Mouse (Mus musculus) intestine, embryonic 15.5 days (tissue): ENCODE measurements around the gene Lgals3bp. TPM values are rescaled to one million over a fixed set of nuclear protein-coding genes. Genes with fewer than 3 reads are reported as not detected.

Experiments
- ATAC-seq: fragments of 200-750 bp; cut with Nextera tagmentation; 2 replicates; pipeline ENCODE4 v1.8.0; 2017; ENCODE audit warnings: moderate TSS enrichment, moderate library complexity
- H3K27ac ChIP-seq: fragments of 300-500 bp; sonication (generic); 2 replicates; pipeline ENCODE4 v1.5.1; 2015; ENCODE audit warnings: mild to moderate bottlenecking, inconsistent platforms
- H3K27me3 ChIP-seq: fragments of 300-500 bp; sonication (generic); replicated peaks from 2 replicates; pipeline ENCODE4 v1.6.1; 2015; ENCODE audit warnings: inconsistent platforms
- H3K36me3 ChIP-seq: fragments of 300-500 bp; sonication (generic); 2 replicates; pipeline ENCODE4 v1.6.1; 2015; ENCODE audit warnings: inconsistent platforms
- H3K4me1 ChIP-seq: fragments of 300-500 bp; sonication (generic); replicated peaks from 2 replicates; pipeline ENCODE4 v1.6.1; 2015; ENCODE audit warnings: inconsistent platforms
- H3K4me2 ChIP-seq: fragments of 300-500 bp; sonication (generic); replicated peaks from 2 replicates; pipeline ENCODE4 v1.6.1; 2015; ENCODE audit warnings: mild to moderate bottlenecking, inconsistent platforms
- H3K4me3 ChIP-seq: fragments of 300-500 bp; sonication (generic); replicated peaks from 2 replicates; pipeline ENCODE4 v1.5.1; 2015; ENCODE audit warnings: inconsistent platforms
- H3K9ac ChIP-seq: fragments of 300-500 bp; sonication (generic); 2 replicates; pipeline ENCODE4 v1.6.1; 2015; ENCODE audit warnings: inconsistent platforms
- H3K9me3 ChIP-seq: fragments of 300-500 bp; sonication (generic); 2 replicates; pipeline ENCODE4 v1.6.1; 2016; ENCODE audit warnings: inconsistent platforms
- WGBS: fragments of 180-500 bp; shearing (Covaris S2); methylation state at CpG from one replicate; pipeline ENCODE4 v1.1.7; 2015; 5-methylcytosine and 5-hydroxymethylcytosine counted together
- polyA plus RNA-seq: library from polyadenylated mRNA; unstranded; fragments of >200 nt; fragmentation: Nextera tagmentation; extraction: Ambion mirVana; gene quantifications from 2 replicates; pipeline ENCODE4 v1.2.1, GENCODE M21; 2015

The Lgals3bp gene
- polyA plus RNA-seq, 1 experiment from 2014 or later = 153 TPM

GRCm38 (mm10) chr11:118408051-118408740 is 6.3 kb upstream of the Lgals3bp start:
- H3K4me2 ChIP-seq = 0 out of 2 replicates have a peak overlapping the region, but pooled peaks have one; percentile 6
- H3K9me3 ChIP-seq = no peaks in the 10 kb centered on the region
- peaks cover 25% of the 10 kb centered on the region for H3K36me3 ChIP-seq
- 71% methylated on average over 18 of the region's 18 CpGs for WGBS
- ATAC-seq = no peak
- H3K4me1 ChIP-seq = peaks cover 41% of the 10 kb centered on the region
- peak overlapping the region; percentile 10; the same call in 1 of the 2 replicates for H3K9ac ChIP-seq
- no peak overlapping the region for H3K4me3 ChIP-seq
- no peaks in the 10 kb centered on the region for H3K27me3 ChIP-seq
- peak overlapping the region; percentile 88 for H3K27ac ChIP-seq

- H3K4me2 ChIP-seq = peak overlapping the region; percentile 6; the same call in 1 of the 2 replicates
- peaks cover 37% of the 10 kb centered on the region for H3K4me1 ChIP-seq
- H3K27ac ChIP-seq = peak overlapping the region; percentile 88
- peaks cover 25% of the 10 kb centered on the region for H3K36me3 ChIP-seq
- H3K27me3 ChIP-seq = no peaks in the 10 kb centered on the region
- ATAC-seq = no peak
- 0 out of 2 replicates have a peak overlapping the region, but pooled peaks have one; percentile 10 for H3K9ac ChIP-seq
- H3K4me3 ChIP-seq = no peak overlapping the region
- 73% methylated on average over 23 of the region's 23 CpGs for WGBS
- no peaks in the 10 kb centered on the region for H3K9me3 ChIP-seq
Measured at GRCm38 (mm10) chr11:118407318-118407910, 5.5 kb upstream of the Lgals3bp start.

DNA sequence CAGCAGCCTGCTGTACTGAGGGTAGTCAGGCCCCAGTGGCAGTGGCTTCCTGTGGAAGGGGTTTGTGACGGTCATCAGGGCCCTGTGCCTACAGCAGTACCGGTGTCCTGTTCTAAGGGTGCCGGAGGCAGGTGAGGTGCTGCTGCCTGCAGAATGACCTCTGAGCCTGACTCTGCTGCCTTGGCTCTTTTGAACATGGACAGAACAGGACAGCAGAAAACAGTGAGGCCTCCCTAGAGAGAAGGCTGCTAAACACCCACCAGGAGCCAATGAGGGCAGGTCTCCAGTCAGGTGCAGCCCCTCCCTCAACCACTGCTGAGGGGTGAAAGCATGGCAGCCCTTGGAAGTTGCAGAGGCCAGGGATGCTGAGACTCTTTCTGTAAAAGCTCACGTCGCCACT is 4.6 kb upstream of the Lgals3bp start:
- no peaks in the 10 kb centered on the region for H3K9me3 ChIP-seq
- no peaks in the 10 kb centered on the region for H3K27me3 ChIP-seq
- 89% methylated on average over 5 of the region's 5 CpGs for WGBS
- no peak overlapping the region for H3K4me2 ChIP-seq
- no peak for ATAC-seq
- H3K4me3 ChIP-seq = no peak overlapping the region
- H3K36me3 ChIP-seq = peaks cover 19% of the 10 kb centered on the region
- H3K27ac ChIP-seq = peak overlapping the region; percentile 88; the same call in 1 of the 2 replicates
- H3K9ac ChIP-seq = no peak overlapping the region
- peaks cover 43% of the 10 kb centered on the region for H3K4me1 ChIP-seq

DNA sequence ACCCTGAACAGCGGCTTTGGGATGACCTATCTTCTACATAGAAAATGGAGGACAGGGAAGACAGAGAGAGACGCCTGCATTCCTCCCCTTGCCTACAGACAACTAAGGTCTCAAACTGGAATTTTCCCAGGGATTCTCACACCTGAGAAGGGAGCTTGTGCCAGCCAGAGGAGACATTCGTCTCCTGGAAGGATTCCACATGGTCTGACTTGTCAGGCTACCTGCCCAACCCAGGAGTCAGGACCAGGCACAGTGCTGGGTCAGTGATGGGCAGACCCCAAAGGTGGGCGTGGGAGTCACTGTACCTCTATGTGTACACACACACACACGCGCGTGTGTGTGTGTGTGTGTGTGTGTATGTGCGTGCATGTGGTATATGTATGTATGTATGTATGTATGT is 3.4 kb upstream of the Lgals3bp start:
- Histone ChIP-seq H3K9ac (no peak overlapping the region), H3K27ac (no peak overlapping the region), H3K36me3 (peaks cover 13% of the 10 kb centered on the region), H3K27me3 (no peaks in the 10 kb centered on the region), H3K4me3 (no peak overlapping the region), H3K4me2 (no peak overlapping the region), H3K9me3 (no peaks in the 10 kb centered on the region), H3K4me1 (peaks cover 44% of the 10 kb centered on the region)
- 93% methylated on average over 8 of the region's 8 CpGs for WGBS
- no peak for ATAC-seq

- no peak overlapping the region for H3K4me3 ChIP-seq
- H3K36me3 ChIP-seq = peaks cover 13% of the 10 kb centered on the region
- H3K27ac ChIP-seq = no peak overlapping the region
- no peak overlapping the region for H3K4me2 ChIP-seq
- no peaks in the 10 kb centered on the region for H3K27me3 ChIP-seq
- peaks cover 52% of the 10 kb centered on the region for H3K4me1 ChIP-seq
- no peak overlapping the region for H3K9ac ChIP-seq
- WGBS = 78% methylated on average over 6 of the region's 6 CpGs
- ATAC-seq = no peak
- H3K9me3 ChIP-seq = no peaks in the 10 kb centered on the region
Measured at GRCm38 (mm10) chr11:118403951-118404899, 2.3 kb upstream of the Lgals3bp start.

GRCm38 (mm10) chr11:118403183-118403582 is 1.3 kb upstream of the Lgals3bp start:
- 86% methylated on average over 2 of the region's 2 CpGs for WGBS
- Histone ChIP-seq H3K36me3 (peaks cover 13% of the 10 kb centered on the region), H3K4me3 (no peak overlapping the region), H3K4me1 (peaks cover 49% of the 10 kb centered on the region), H3K9me3 (no peaks in the 10 kb centered on the region), H3K9ac (no peak overlapping the region), H3K27me3 (no peaks in the 10 kb centered on the region), H3K27ac (no peak overlapping the region), H3K4me2 (no peak overlapping the region)
- ATAC-seq = no peak

GRCm38 (mm10) chr11:118401195-118401594 is 697 bp downstream of the Lgals3bp start:
- H3K36me3 ChIP-seq = peaks cover 9% of the 10 kb centered on the region
- 62% methylated on average over 4 of the region's 4 CpGs for WGBS
- H3K4me3 ChIP-seq = peak overlapping the region; percentile 37
- no peaks in the 10 kb centered on the region for H3K9me3 ChIP-seq
- H3K4me2 ChIP-seq = peak overlapping the region; percentile 60
- H3K27me3 ChIP-seq = no peaks in the 10 kb centered on the region
- no peak; the same call in 1 of the 2 replicates for ATAC-seq
- peak overlapping the region; percentile 53 for H3K9ac ChIP-seq
- H3K27ac ChIP-seq = peak overlapping the region; percentile 95
- peaks cover 31% of the 10 kb centered on the region for H3K4me1 ChIP-seq

DNA sequence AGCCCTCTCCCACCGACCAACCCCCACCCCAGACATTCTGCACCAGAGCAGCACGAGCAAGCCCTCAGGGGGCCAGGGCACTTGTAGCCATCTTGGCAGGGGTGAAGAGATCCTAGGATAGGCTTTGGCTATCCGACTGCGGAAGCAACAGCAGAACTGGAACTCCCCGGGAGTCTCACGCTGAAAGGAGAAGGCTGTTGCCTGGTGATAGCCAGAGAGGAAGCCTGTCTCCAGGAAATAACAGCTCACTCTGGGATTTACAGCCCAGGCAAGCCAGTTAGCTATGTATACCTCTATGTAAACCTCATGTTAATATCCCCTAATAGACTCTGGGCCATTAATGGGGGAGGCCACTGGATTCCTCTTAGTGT is 1.3 kb downstream of the Lgals3bp start:
- Histone ChIP-seq H3K9me3 (no peaks in the 10 kb centered on the region), H3K4me2 (peak overlapping the region; percentile 60), H3K27me3 (no peaks in the 10 kb centered on the region), H3K36me3 (peaks cover 13% of the 10 kb centered on the region), H3K4me3 (peak overlapping the region; percentile 37), H3K4me1 (peaks cover 27% of the 10 kb centered on the region), H3K27ac (peak overlapping the region; percentile 95), H3K9ac (peak overlapping the region; percentile 53)
- ATAC-seq = peak; percentile 43
- WGBS = 18% methylated on average over 6 of the region's 6 CpGs

DNA sequence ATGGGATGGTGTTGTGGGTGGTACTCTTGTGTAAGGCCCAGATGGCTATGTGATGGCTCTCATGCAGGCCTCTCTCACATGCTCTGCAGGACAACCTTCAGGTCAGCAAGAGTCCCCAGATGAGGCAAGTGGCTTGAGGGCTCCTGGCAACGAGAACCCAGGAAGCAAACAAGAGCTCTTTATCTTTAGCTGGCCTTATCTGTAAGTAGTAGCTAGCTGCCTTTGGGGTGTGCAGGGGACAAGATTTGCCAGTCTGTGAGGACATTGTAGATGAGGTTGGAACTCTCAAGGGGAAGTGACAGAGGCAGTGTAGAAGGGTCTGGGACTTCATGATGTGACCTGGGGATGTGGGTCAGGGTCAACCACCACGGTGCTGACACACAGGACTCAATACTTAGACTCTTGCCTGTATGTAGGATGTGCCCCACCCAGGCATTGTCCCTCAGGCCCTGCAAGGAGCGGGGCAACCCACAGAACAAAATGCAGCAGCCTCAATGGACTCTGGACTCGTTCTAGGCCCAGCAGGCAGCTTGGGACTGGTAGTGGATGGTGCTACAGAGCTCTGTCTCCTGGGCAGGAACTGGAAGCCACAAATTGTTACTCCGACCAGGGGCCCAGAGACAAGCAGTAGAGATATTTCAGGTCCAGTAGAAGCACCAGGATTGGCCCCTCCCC is 1.9 kb downstream of the Lgals3bp start:
- Histone ChIP-seq H3K27ac (peak overlapping the region; percentile 95), H3K4me3 (peak overlapping the region; percentile 37), H3K4me1 (peaks cover 27% of the 10 kb centered on the region), H3K27me3 (no peaks in the 10 kb centered on the region), H3K36me3 (peaks cover 13% of the 10 kb centered on the region), H3K4me2 (peak overlapping the region; percentile 60), H3K9me3 (no peaks in the 10 kb centered on the region), H3K9ac (peak overlapping the region; percentile 53; the same call in 1 of the 2 replicates)
- ATAC-seq = peak; percentile 69
- 50% methylated on average over 5 of the region's 5 CpGs for WGBS

GRCm38 (mm10) chr11:118397806-118398530 is 3.9 kb downstream of the Lgals3bp start:
- Histone ChIP-seq H3K9ac (no peak overlapping the region), H3K4me1 (peaks cover 27% of the 10 kb centered on the region), H3K27me3 (no peaks in the 10 kb centered on the region), H3K9me3 (no peaks in the 10 kb centered on the region), H3K36me3 (peaks cover 13% of the 10 kb centered on the region), H3K27ac (no peak overlapping the region), H3K4me2 (no peak overlapping the region), H3K4me3 (no peak overlapping the region)
- WGBS = 90% methylated on average over 26 of the region's 26 CpGs
- no peak for ATAC-seq

GRCm38 (mm10) chr11:118394538-118394937 is 7.4 kb downstream of the Lgals3bp start:
- no peak overlapping the region for H3K4me2 ChIP-seq
- ATAC-seq = no peak
- H3K4me3 ChIP-seq = no peak overlapping the region
- H3K9me3 ChIP-seq = no peaks in the 10 kb centered on the region
- H3K36me3 ChIP-seq = peaks cover 16% of the 10 kb centered on the region
- no peaks in the 10 kb centered on the region for H3K27me3 ChIP-seq
- no peak overlapping the region for H3K27ac ChIP-seq
- peaks cover under 1% of the 10 kb centered on the region for H3K4me1 ChIP-seq
- H3K9ac ChIP-seq = no peak overlapping the region
- WGBS = 67% methylated on average over 6 of the region's 6 CpGs
